Mouse (Mus musculus) kidney, embryonic 14.5 days (tissue): Measurements from ENCODE around the gene Rhox2h. TPM values are rescaled to one million over a fixed set of nuclear protein-coding genes. Genes with fewer than 3 reads are reported as not detected.

Source experiments
- polyA plus RNA-seq: library from polyadenylated mRNA; unstranded; fragments of >200 nt; fragmentation: Nextera tagmentation; extraction: Ambion mirVana; gene quantifications from 2 replicates; pipeline ENCODE4 v1.2.1, GENCODE M21; 2014

The Rhox2h gene
- polyA plus RNA-seq, 1 experiment from 2014 or later = not detected

Other genes starting within 250 kb of the Rhox2h start
- not detected in 2 replicates for gene Rhox4b, start 240.8 kb downstream of the Rhox2h start, polyA plus RNA-seq
- gene Rhox2c, start 219.6 kb downstream of the Rhox2h start, polyA plus RNA-seq = not detected in 2 replicates
- not detected in 2 replicates for gene Rhox3c, start 214.7 kb downstream of the Rhox2h start, polyA plus RNA-seq
- gene Rhox4c, start 192.9 kb downstream of the Rhox2h start, polyA plus RNA-seq = not detected in 2 replicates
- not detected in 2 replicates for gene Rhox2d, start 179.8 kb downstream of the Rhox2h start, polyA plus RNA-seq
- not detected in 2 replicates for gene Rhox4d, start 158.9 kb downstream of the Rhox2h start, polyA plus RNA-seq
- not detected in 2 replicates for gene Rhox2e, start 142.8 kb downstream of the Rhox2h start, polyA plus RNA-seq
- gene Rhox3e, start 131.3 kb downstream of the Rhox2h start, polyA plus RNA-seq = not detected in 2 replicates
- not detected in 2 replicates for gene Rhox4e, start 115.9 kb downstream of the Rhox2h start, polyA plus RNA-seq
- gene Rhox2f, start 101.9 kb downstream of the Rhox2h start, polyA plus RNA-seq = not detected in 2 replicates
- gene Rhox3f, start 92.3 kb downstream of the Rhox2h start, polyA plus RNA-seq = not detected in 2 replicates
- gene Rhox4f, start 65.6 kb downstream of the Rhox2h start, polyA plus RNA-seq = not detected in 2 replicates
- not detected in 2 replicates for gene Rhox3g, start 44.7 kb downstream of the Rhox2h start, polyA plus RNA-seq
- not detected in 2 replicates for gene Rhox2g, start 29.8 kb downstream of the Rhox2h start, polyA plus RNA-seq
- not detected in 2 replicates for gene Rhox4g, start 21.9 kb downstream of the Rhox2h start, polyA plus RNA-seq
- not detected in 2 replicates for gene Rhox3h, start 4.5 kb downstream of the Rhox2h start, polyA plus RNA-seq
- 1.8 and 1.9 TPM in 2 replicates for gene Rhox5, start 131.6 kb upstream of the Rhox2h start, polyA plus RNA-seq
- not detected in 2 replicates for gene Rhox6, start 153.6 kb upstream of the Rhox2h start, polyA plus RNA-seq
- gene Rhox7a, start 158.4 kb upstream of the Rhox2h start, polyA plus RNA-seq = not detected in 2 replicates
- not detected in 2 replicates for gene Rhox8, start 205.7 kb upstream of the Rhox2h start, polyA plus RNA-seq
- gene Rhox7b, start 224.0 kb upstream of the Rhox2h start, polyA plus RNA-seq = not detected in 2 replicates
- not detected in 2 replicates for gene Rhox9, start 228.5 kb upstream of the Rhox2h start, polyA plus RNA-seq